Mouse (Mus musculus): ENCODE data around the gene Gm4214.
"Not testable (repeated sequence)": the region's sequence is repeated elsewhere in the genome, so short reads cannot be mapped to it uniquely, and the experiment has no call there.

Gene Gm4214

GRCm38 (mm10) chr7:22984573-22984972 lies at the start of gene Gm4214:
Gm4214 (minus strand) TSS chr7:22984673.
- not testable (repeated sequence) for DNase-seq

GRCm38 (mm10) chr7:23019823-23020222 lies 35.4 kb upstream of the Gm4214 start, which contains the start of gene Gm4216:
Gm4216 (minus strand) TSS chr7:23019923.
- DNase-seq: not testable (repeated sequence)
